Mouse (Mus musculus): ENCODE measurements around the gene Rab3d.

Gene Rab3d

GRCm38 (mm10) chr9:21937711-21938175, 19.8 kb upstream of the Rab3d start:
- no peak for DNase-seq

GRCm38 (mm10) chr9:21936692-21937570, 18.9 kb upstream of the Rab3d start, which contains the start of gene Plppr2:
Gene Plppr2, plus strand, starts transcription at chr9:21937033.
- peak; percentile 100 for DNase-seq

- DNase-seq = peak; percentile 62
Measured at GRCm38 (mm10) chr9:21935466-21936131, 17.6 kb upstream of the Rab3d start.

- DNase-seq = peak; percentile 67
Measured at GRCm38 (mm10) chr9:21934021-21934420, 16.0 kb upstream of the Rab3d start.

- DNase-seq = no peak
Measured at GRCm38 (mm10) chr9:21932445-21933137, 14.6 kb upstream of the Rab3d start.

- no peak for DNase-seq
Measured at GRCm38 (mm10) chr9:21932006-21932405, 14.0 kb upstream of the Rab3d start.

- no peak for DNase-seq
Measured at GRCm38 (mm10) chr9:21929208-21929607, 11.2 kb upstream of the Rab3d start.

GRCm38 (mm10) chr9:21927208-21927753, 9.3 kb upstream of the Rab3d start, which contains the start of the genes Ccdc159 and Tmem205:
Gene Ccdc159, plus strand, starts transcription at chr9:21927471.
Gene Tmem205, minus strand, starts transcription at chr9:21927556.
- peak; percentile 98 for DNase-seq

- peak; percentile 51 for DNase-seq
Measured at GRCm38 (mm10) chr9:21926784-21927183, 8.8 kb upstream of the Rab3d start.

GRCm38 (mm10) chr9:21926155-21926554, 8.2 kb upstream of the Rab3d start:
- peak; percentile 51 for DNase-seq

- DNase-seq = no peak
Measured at GRCm38 (mm10) chr9:21925506-21925905, 7.5 kb upstream of the Rab3d start.

- DNase-seq = peak; percentile 31
Measured at GRCm38 (mm10) chr9:21925034-21925433, 7.0 kb upstream of the Rab3d start.

- DNase-seq = peak; percentile 53
Measured at GRCm38 (mm10) chr9:21924099-21924493, 6.1 kb upstream of the Rab3d start.

GRCm38 (mm10) chr9:21923490-21924098, 5.6 kb upstream of the Rab3d start:
- no peak for DNase-seq

- no peak for DNase-seq
Measured at GRCm38 (mm10) chr9:21923036-21923435, 5.0 kb upstream of the Rab3d start.

- DNase-seq = no peak
Measured at GRCm38 (mm10) chr9:21918692-21919384, 846 bp upstream of the Rab3d start.

- DNase-seq = no peak
Measured at GRCm38 (mm10) chr9:21917493-21918034, 428 bp downstream of the Rab3d start.

- no peak for DNase-seq
Measured at GRCm38 (mm10) chr9:21916851-21917492, 1.0 kb downstream of the Rab3d start.

GRCm38 (mm10) chr9:21909474-21910223, 8.3 kb downstream of the Rab3d start:
- DNase-seq = peak; percentile 58

- no peak for DNase-seq
Measured at GRCm38 (mm10) chr9:21908216-21908615, 9.8 kb downstream of the Rab3d start.

All from cerebellum, adult 9-11 months (tissue).